Mouse (Mus musculus): ENCODE data around the gene Zic1.

DNA sequence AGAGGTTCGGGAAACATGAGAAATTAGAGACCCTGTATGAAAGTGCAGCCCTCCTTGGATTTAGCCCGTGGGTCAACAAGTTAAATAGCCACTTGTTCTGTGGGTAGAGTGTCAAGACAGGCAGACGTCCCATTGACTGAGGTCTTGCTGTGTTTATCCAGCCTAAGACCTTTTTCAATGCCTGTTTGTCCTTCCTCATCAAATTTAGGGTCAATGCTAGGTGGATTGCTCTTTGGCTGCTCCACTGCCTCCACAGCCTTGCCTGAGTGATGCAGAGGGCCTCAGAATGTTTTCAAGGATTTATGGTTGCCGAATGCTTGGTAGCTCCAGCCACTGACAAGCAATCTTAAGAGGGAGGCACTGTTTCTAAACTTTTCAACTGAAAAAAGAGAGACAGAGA is 6.0 kb upstream of the Zic1 start:
- TF ChIP-seq HCFC1 (IDR thresholded peaks at IDR 0.05; ENCODE audit: borderline replicate concordance, insufficient read depth, low read length) = no peak
- TF ChIP-seq ZC3H11A (IDR thresholded peaks at IDR 0.05; ENCODE audit: borderline replicate concordance, low read depth, low read length) = no peak
- TF ChIP-seq ZNF384 (IDR thresholded peaks at IDR 0.05; ENCODE audit: low read depth, low read length) = no peak
- no peak for TF ChIP-seq MAFK (IDR thresholded peaks at IDR 0.05; ENCODE audit: insufficient read depth, low read depth, low read length)
- TF ChIP-seq CHD2 (IDR thresholded peaks at IDR 0.05; ENCODE audit: low read depth, low read length) = no peak

All from ES-E14 (cell line).